Mouse (Mus musculus) brain, adult 2 months (tissue): Measurements from ENCODE around the gene Slc30a7.
A peak's percentile ranks its signal among the peaks of the same experiment; 100 is the strongest.

Experiments used
- DNase-seq: peaks from one replicate; pipeline ENCODE4 v3.0.0; 2011; ENCODE audit warnings: low read depth, low spot score

Gene Slc30a7

GRCm38 (mm10) chr3:116006978-116007940 lies at the start of gene Slc30a7, which contains the start of gene Extl2:
TSS of gene Slc30a7 (minus strand) at chr3:116007406.
TSS of gene Extl2 (plus strand) at chr3:116007462.
- DNase-seq, result peak; percentile 93

DNA sequence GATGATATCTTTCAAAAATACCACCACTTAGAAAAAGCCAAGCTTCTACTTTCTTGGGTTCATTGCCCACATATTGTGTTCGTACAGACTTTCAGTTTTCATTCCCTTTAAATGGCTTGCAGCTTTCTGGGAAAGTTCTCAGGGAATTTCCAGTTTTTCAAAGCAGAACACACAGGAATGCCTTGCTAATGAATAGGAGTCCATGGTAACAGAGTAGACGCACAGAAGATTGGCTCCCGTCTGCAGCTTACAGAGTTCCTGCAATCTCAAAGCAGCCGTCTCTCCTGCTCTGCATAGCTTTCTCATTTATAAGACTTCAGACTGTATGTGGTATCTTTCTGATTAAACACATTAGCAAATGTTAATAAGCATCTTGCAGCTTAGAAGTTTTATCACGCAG lies 39.8 kb upstream of the Slc30a7 start:
- DNase-seq, result peak; percentile 34

DNA sequence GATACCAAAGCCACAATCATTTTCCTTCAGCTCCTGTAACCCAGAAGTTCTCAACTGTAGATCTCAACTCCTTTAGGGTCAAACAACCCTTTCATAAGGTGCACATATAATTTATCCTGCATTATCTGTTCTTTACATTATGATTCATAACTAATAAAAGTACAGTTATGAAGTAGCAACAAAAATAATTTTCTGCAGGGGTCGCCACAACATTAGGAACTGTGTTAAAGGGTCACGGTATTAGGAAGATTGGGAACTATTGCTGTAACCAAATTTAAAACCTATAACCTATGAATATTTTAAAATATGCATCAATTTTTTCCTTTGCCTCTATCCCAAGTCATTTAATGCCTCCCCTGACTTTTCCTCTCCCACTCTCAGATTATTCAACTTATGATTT lies 38.8 kb upstream of the Slc30a7 start:
- DNase-seq, result no peak

- peak; percentile 42 for DNase-seq
Measured at GRCm38 (mm10) chr3:116040776-116041175, 33.6 kb upstream of the Slc30a7 start.

DNA sequence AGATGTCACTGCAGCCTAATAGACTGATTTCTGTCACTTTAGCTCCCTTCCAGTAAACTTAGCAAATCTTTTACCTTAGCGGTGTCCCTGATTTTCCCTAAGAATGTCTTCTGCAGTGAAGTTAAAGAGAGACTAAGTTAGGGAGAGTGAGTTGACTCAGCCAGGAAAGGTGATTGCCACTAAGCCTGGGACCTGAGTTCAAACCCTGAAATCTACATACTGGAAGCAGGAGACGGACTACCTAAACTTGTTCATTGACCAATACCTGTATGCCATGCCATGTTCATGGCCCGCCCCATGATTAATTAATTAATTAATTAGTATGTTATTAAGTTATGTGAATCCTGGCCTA lies 26.6 kb upstream of the Slc30a7 start:
- peak; percentile 90 for DNase-seq

DNA sequence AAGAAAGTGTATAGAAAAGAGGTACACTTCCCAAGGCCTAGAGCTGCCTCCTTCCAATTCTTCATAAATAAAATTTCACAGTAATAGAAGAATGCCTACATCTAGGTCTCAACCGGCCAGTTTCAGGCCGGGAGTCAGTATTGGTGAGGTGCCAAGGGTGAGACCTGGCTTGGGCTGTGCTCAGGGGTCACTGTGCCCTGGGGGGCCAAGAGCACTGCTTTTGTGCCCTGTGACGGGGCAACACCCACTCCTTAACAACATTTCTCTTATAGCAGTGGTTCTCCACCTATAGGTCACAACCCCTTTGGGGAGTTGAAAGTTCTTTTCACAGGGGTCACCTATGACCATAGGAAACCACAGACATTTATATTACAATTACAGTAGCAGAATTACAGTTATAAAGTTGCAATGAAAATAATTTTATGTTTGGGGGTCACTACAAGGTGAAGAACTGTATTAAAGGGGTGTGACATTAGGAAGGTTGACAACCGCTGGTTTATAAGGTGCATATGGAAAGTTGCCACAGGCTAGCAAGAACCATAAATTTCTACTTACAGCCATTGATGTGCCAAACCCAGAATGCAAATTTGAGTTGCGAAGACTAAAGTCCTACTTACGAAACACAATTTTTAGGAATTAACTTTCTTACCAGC lies 26.1 kb upstream of the Slc30a7 start:
- no peak for DNase-seq

DNA sequence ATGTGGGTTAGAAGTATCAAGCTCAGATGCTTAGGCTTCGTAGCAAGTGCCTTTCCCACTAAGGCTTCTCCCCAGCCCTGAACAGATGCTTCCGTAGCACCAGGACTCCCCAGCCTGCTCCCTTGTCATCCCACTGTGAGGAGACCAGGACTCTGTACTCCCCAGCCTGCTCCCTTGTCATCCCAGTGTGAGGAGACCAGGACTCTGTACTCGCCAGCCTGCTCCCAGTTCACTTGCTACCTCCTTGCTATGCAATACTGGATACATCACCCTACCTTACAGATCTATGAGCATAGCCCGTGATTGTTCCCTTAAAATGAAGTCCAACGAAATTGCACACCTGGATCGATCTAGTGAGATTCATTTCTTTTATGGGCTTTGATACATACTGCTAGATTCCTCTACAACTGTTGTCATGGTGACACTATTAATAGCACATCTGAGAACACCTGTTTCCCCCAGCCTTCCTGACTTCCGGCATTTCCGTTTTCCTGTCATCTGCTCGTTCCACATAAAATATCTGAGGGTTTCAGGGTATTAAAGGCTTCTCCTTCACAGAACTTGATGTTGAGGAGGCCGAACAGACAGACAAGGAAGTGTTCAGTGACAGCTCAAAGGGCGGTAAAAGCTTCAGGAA lies 23.1 kb upstream of the Slc30a7 start:
- peak; percentile 50 for DNase-seq

- no peak for DNase-seq
Measured at GRCm38 (mm10) chr3:116026996-116027395, 19.8 kb upstream of the Slc30a7 start.

DNA sequence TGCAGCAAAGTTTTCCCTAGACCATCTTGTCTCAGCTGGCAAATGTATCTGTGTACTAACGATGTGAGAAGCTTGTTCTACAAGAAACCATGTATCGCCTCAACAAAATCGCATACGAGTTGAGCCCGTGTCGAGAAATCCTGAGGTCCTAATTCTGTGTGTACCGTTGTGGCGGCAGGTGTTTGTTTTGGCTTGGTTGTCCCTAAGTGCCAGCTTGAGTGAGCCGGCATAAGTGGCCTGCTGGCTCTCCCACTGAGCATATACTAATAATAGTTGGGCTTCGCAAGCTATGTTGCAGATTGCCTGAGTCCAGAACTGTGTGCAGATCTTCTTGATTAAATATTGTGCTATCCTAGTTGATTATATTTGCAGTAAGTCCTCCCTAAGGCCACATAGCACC lies 18.5 kb upstream of the Slc30a7 start:
- peak; percentile 94 for DNase-seq

- peak; percentile 41 for DNase-seq
Measured at GRCm38 (mm10) chr3:116024669-116025068, 17.5 kb upstream of the Slc30a7 start.

GRCm38 (mm10) chr3:116024236-116024635 lies 17.0 kb upstream of the Slc30a7 start:
- DNase-seq, result no peak

DNA sequence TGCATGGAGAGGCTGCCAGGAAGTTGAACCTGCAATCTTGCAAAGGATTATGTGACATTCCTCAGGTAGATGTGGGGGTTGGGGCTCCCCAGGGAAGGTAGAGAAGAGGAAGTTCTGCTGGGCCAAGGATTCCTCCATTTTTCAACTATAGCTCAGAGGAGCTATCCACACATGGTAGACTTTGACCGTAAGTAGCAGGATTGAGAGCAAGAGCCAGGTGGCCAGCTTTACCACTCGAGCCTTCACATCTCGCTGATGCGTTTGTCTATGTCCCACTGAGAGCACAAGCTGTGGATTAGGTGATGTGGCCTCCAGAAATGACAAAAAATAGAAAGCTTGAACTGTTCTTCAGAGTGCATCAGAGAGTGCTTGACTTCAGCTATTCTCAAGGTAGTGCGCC lies 11.9 kb upstream of the Slc30a7 start:
- DNase-seq, result peak; percentile 74

- DNase-seq, result no peak
Measured at GRCm38 (mm10) chr3:116018606-116019005, 11.4 kb upstream of the Slc30a7 start.

DNA sequence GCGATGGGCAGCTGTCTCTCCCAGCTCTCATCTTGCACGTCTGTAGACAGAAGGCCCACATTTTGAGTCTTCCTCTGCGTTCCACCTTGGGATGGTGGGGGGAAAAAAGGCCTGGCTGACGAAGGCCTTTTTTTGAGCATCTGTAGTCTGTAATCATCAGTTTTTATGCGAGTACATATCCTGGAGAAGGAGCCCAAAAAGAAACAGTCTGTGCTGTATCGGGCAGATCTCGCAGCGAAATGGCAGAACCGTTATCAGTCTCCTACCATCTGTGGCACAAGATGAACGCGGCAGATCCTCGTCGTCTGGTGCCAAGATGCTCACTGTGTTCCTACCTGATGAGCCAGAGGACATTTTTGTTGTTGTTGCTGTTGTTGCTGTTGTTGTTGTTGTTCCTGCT lies 8.9 kb upstream of the Slc30a7 start:
- DNase-seq, result peak; percentile 91

DNA sequence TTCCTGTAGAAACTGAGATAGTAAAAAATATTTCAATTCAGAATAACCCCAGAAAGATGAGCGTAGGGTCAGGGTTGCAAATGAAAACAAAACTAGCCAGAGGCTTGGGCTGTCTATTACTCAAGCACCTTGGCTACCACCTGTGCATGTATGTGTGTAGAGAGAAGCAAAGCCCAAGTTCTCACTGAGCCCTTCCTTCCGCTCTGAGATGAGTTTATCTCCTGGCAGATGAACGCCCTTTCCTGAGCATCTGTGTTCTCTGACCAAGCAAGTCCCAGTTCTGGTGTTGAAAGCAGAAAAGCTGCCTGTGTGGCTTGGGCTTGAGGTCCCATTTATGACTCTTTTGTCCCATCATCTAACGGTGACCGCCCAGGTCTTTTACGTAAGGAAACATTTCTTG lies 7.7 kb upstream of the Slc30a7 start:
- DNase-seq, result peak; percentile 63

- peak; percentile 86 for DNase-seq
Measured at GRCm38 (mm10) chr3:116009622-116010344, 2.6 kb upstream of the Slc30a7 start.

DNA sequence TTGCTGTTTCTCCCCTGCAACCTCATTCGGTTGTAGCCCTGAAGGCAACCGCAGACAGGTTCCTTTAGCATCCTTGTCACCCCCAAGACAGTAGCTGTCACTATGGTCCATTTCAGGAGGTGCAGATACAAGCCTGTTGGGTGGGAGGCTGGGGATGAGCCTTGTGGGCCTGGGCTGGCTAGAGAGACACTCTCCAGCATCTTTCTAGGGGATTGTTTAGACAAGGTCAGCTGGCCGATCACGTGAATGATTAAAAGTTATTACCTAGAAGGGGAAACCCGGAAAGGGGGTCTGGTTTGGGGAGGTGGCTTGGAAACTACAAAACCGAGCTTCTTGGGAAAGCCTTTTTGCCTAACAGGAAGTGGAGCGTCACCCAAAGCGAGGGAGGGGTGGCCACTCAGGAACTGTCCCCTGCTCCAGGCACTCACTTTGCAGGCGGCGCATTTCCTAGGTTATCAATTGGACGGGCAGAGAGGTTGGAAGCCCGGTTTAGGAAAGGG lies 785 bp upstream of the Slc30a7 start:
- peak; percentile 97 for DNase-seq

- DNase-seq, result peak; percentile 46
Measured at GRCm38 (mm10) chr3:116006284-116006977, 775 bp downstream of the Slc30a7 start.

DNA sequence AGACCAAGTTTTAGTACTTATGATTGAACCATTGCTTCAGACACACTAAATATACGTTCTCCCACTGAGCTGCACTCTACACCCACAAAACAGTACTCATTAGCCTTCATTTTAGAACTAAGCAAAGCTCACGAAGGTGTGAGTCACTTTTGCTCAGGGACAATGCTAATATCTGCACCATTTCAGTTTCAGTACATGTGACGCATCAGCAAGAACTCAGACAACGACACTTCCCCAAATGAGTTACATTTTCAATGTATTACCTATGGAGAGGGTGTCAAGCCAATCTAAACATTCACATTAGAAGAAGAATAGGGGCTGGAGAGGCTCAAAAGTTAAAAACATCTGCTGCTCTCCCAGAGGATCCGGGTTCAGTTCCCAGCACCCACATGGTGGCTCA lies 10.3 kb downstream of the Slc30a7 start:
- DNase-seq, result no peak

GRCm38 (mm10) chr3:115993025-115993424 lies 14.2 kb downstream of the Slc30a7 start:
- no peak for DNase-seq

GRCm38 (mm10) chr3:115992588-115992987 lies 14.6 kb downstream of the Slc30a7 start:
- DNase-seq, result no peak
